Mouse (Mus musculus): Measurements from ENCODE around the gene Tagap.
"Not testable (repeated sequence)": the region's sequence is repeated elsewhere in the genome, so short reads cannot be mapped to it uniquely, and the experiment has no call there.

The Tagap gene

GRCm38 (mm10) chr17:7964398-7964797 is 38.6 kb downstream of the Tagap start:
- not testable (repeated sequence) for DNase-seq (ENCODE audit: extremely low spot score, low read depth, low spot score)

DNA sequence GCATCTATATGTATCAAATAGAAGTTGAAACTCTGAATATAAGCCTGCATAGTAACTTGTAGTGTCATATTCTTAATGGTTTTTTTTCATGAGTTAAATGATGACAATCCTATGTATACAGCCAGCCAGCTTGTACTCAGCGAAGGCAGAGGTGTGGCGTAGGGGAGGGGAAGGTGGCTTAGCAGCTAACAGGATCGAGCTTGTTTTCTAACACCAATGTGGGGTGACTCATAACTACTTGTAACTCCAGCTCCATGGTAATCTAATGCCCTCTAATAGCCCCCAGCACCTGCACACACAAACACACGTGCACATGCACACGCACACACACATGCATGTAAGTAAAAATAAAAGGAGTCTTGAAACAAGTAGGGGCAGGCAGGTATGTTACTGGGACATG is 42.7 kb downstream of the Tagap start:
- DNase-seq (ENCODE audit: extremely low spot score, low read depth, low spot score): not testable (repeated sequence)

DNA sequence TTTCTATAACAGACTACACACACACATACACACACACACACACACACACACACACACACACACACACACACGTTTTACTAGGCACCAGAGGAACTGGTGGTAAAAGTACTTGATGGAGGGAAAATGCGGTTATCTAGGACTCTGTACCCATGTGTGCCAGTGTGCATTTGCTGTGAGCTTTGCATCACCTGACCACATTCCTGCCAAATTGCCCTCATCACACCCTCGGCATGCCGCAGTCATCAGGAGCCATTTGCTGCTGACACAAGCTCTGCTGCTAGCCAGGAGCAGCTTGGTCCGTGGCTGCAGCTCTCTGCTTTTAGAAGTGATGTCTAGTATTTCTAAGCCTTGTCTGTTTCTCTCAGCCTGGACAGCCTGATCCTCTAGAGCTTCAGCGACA is 44.0 kb downstream of the Tagap start:
- DNase-seq (ENCODE audit: extremely low spot score, low read depth, low spot score): not testable (repeated sequence)

DNA sequence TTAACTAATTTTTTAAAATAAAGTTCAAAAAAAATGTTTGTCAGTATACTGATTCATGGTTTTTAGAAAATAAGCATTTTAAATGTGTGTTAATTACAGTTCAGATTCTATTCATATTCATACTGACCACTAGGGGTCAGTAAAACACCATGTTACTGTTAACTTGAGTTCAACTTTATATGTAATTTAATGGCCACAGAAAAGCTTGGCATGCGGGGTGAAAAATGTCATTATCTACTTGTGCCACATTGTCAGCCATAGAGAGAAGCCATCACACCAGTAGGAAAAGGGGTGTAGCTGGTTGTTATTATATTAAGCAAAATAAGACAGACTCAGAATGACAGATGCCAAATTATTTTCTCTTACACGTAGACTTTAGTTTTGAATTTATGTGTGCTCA is 57.7 kb downstream of the Tagap start:
- DNase-seq (ENCODE audit: extremely low spot score, low read depth, low spot score): not testable (repeated sequence)

All from hindlimb bud, embryonic 11.5 days (tissue).